Mouse (Mus musculus): ENCODE data around the gene Agl. TPM values are rescaled to one million over a fixed set of nuclear protein-coding genes. Genes with fewer than 3 reads are reported as not detected.
"Not testable (repeated sequence)": the region's sequence is repeated elsewhere in the genome, so short reads cannot be mapped to it uniquely, and the experiment has no call there.

The Agl gene
- polyA plus RNA-seq, 1 experiment: 20.8 TPM

- TF ChIP-seq POLR2A (IDR thresholded peaks at IDR 0.05; ENCODE audit: borderline replicate concordance, insufficient read depth, low read length) (no peak), CTCF (IDR thresholded peaks at IDR 0.05; ENCODE audit: borderline replicate concordance, insufficient read depth, low read depth, low read length) (no peak)
- Histone ChIP-seq H3K27ac (ENCODE audit: insufficient read depth, low read length) (no peak overlapping the region), H3K4me1 (ENCODE audit: control insufficient read depth, insufficient read depth, low read length) (no peaks in the 10 kb centered on the region), H3K27me3 (ENCODE audit: control insufficient read depth, insufficient read depth, low read length) (no peaks in the 10 kb centered on the region), H3K4me3 (replicated peaks; ENCODE audit: insufficient read depth, low read depth, low read length) (no peak overlapping the region)
- DNase-seq: no peak
- 96% methylated on average over 2 of the region's 2 CpGs for WGBS
Observed at GRCm38 (mm10) chr3:116812946-116813345, 5.0 kb upstream of the Agl start.

- WGBS: 76% methylated on average over 6 of the region's 6 CpGs
- not testable (repeated sequence) for H3K4me3 ChIP-seq (replicated peaks; ENCODE audit: insufficient read depth, low read depth, low read length); H3K27me3 ChIP-seq (ENCODE audit: control insufficient read depth, insufficient read depth, low read length); DNase-seq; H3K27ac ChIP-seq (ENCODE audit: insufficient read depth, low read length); H3K4me1 ChIP-seq (ENCODE audit: control insufficient read depth, insufficient read depth, low read length)
Observed at GRCm38 (mm10) chr3:116810351-116810750, 2.4 kb upstream of the Agl start.

- Histone ChIP-seq H3K27me3 (ENCODE audit: control insufficient read depth, insufficient read depth, low read length) (no peaks in the 10 kb centered on the region), H3K4me3 (replicated peaks; ENCODE audit: insufficient read depth, low read depth, low read length) (no peak overlapping the region), H3K4me1 (ENCODE audit: control insufficient read depth, insufficient read depth, low read length) (no peaks in the 10 kb centered on the region), H3K27ac (ENCODE audit: insufficient read depth, low read length) (no peak overlapping the region)
- TF ChIP-seq POLR2A (IDR thresholded peaks at IDR 0.05; ENCODE audit: borderline replicate concordance, insufficient read depth, low read length): no peak
- no peak for DNase-seq
- WGBS: 91% methylated on average over 6 of the region's 6 CpGs
Observed at GRCm38 (mm10) chr3:116809221-116809620, 1.3 kb upstream of the Agl start.

GRCm38 (mm10) chr3:116808507-116809217 lies 696 bp upstream of the Agl start:
- WGBS: 57% methylated on average over 10 of the region's 10 CpGs
- Histone ChIP-seq H3K27me3 (ENCODE audit: control insufficient read depth, insufficient read depth, low read length) (no peaks in the 10 kb centered on the region), H3K4me1 (ENCODE audit: control insufficient read depth, insufficient read depth, low read length) (no peaks in the 10 kb centered on the region), H3K4me3 (replicated peaks; ENCODE audit: insufficient read depth, low read depth, low read length) (peak overlapping the region; percentile 70), H3K27ac (ENCODE audit: insufficient read depth, low read length) (no peak overlapping the region)
- no peak for TF ChIP-seq CTCF (IDR thresholded peaks at IDR 0.05; ENCODE audit: borderline replicate concordance, insufficient read depth, low read depth, low read length)
- no peak for TF ChIP-seq POLR2A (IDR thresholded peaks at IDR 0.05; ENCODE audit: borderline replicate concordance, insufficient read depth, low read length)
- no peak for DNase-seq

GRCm38 (mm10) chr3:116805866-116806265 lies 2.1 kb downstream of the Agl start:
- no peaks in the 10 kb centered on the region for H3K4me1 ChIP-seq (ENCODE audit: control insufficient read depth, insufficient read depth, low read length)
- no peaks in the 10 kb centered on the region for H3K27me3 ChIP-seq (ENCODE audit: control insufficient read depth, insufficient read depth, low read length)
- no peak overlapping the region for H3K4me3 ChIP-seq (replicated peaks; ENCODE audit: insufficient read depth, low read depth, low read length)
- WGBS: 83% methylated on average over 3 of the region's 3 CpGs
- H3K27ac ChIP-seq (ENCODE audit: insufficient read depth, low read length): no peak overlapping the region
- TF ChIP-seq POLR2A (IDR thresholded peaks at IDR 0.05; ENCODE audit: borderline replicate concordance, insufficient read depth, low read length) (no peak), CTCF (IDR thresholded peaks at IDR 0.05; ENCODE audit: borderline replicate concordance, insufficient read depth, low read depth, low read length) (no peak)
- peak in 1 of 2 experiments; percentile 9 for DNase-seq

DNA sequence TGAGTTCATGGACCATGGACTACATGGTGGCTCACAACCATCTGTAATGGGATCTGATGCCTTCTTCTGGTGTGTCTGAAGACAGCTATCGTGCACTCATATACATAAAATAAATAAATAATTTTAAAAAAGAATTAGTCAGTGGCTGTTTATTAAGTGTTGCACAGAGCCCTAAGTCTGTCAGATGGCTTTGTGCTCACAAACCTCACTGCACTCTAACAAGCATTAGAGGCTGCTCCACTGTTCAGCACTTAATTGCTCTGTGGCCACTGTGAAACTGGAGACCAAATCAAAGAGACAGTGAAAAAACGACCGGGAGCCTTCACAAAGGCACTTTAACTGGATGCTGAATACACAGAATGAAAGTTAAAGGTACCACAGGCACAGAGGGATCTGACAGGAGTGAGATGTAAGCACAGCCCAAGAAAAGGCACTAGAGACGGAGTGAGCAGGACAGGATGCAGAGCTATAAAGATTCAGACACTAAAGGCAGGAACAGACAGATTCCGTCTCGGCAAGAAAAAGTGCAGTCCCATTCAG lies 3.1 kb downstream of the Agl start:
- 76% methylated on average over 6 of the region's 6 CpGs for WGBS
- TF ChIP-seq CTCF (IDR thresholded peaks at IDR 0.05; ENCODE audit: borderline replicate concordance, insufficient read depth, low read depth, low read length): no peak
- no peak for TF ChIP-seq POLR2A (IDR thresholded peaks at IDR 0.05; ENCODE audit: borderline replicate concordance, insufficient read depth, low read length)
- H3K4me3 ChIP-seq (replicated peaks; ENCODE audit: insufficient read depth, low read depth, low read length): no peak overlapping the region

GRCm38 (mm10) chr3:116801755-116802154 lies 6.2 kb downstream of the Agl start:
- no peak for DNase-seq
- no peaks in the 10 kb centered on the region for H3K4me1 ChIP-seq (ENCODE audit: control insufficient read depth, insufficient read depth, low read length)
- TF ChIP-seq POLR2A (IDR thresholded peaks at IDR 0.05; ENCODE audit: borderline replicate concordance, insufficient read depth, low read length) (no peak), CTCF (IDR thresholded peaks at IDR 0.05; ENCODE audit: borderline replicate concordance, insufficient read depth, low read depth, low read length) (no peak)
- H3K4me3 ChIP-seq (replicated peaks; ENCODE audit: insufficient read depth, low read depth, low read length): no peak overlapping the region
- WGBS: 88% methylated on average over 8 of the region's 8 CpGs
- H3K27me3 ChIP-seq (ENCODE audit: control insufficient read depth, insufficient read depth, low read length): no peaks in the 10 kb centered on the region
- no peak overlapping the region for H3K27ac ChIP-seq (ENCODE audit: insufficient read depth, low read length)

More for the DNA sequence above, 3.1 kb downstream of the Agl start:
- H3K4me1 ChIP-seq (ENCODE audit: control insufficient read depth, insufficient read depth, low read length): no peaks in the 10 kb centered on the region
- DNase-seq: no peak
- no peak overlapping the region for H3K27ac ChIP-seq (ENCODE audit: insufficient read depth, low read length)
- no peaks in the 10 kb centered on the region for H3K27me3 ChIP-seq (ENCODE audit: control insufficient read depth, insufficient read depth, low read length)

DNA sequence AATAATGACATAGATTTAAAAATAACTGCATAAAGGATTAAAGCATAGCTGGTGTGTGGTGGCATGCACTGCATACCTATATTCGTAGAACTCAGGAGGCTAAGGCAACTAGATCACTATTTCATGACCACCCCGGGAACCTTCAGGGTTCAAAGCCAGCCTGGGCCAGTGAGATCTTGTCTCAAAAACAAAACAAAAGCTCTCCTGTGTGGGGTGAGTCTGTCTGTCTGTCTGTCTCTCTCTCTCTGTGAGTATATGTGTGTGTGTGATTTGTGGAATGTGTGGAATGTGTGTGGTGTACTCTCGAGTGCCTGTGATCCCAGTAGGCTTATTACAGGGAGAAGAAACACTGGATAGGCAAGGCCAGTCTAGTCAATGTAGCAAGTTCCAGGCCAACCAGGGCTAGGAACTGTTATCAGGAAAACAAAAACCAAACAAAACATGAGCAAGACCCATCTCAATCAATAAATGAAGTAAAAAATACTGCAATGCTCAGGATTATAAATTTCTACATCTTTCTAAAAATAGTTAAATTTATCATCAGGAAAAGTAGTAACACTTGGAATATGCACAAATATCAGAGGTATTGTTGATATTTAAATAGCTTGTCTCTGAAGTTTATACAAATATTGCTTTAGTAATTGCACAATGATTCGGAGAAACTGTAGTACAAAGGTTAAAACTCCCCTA lies 9.0 kb downstream of the Agl start:
- Histone ChIP-seq H3K4me3 (replicated peaks; ENCODE audit: insufficient read depth, low read depth, low read length) (no peak overlapping the region), H3K4me1 (ENCODE audit: control insufficient read depth, insufficient read depth, low read length) (no peaks in the 10 kb centered on the region), H3K27me3 (ENCODE audit: control insufficient read depth, insufficient read depth, low read length) (no peaks in the 10 kb centered on the region), H3K27ac (ENCODE audit: insufficient read depth, low read length) (no peak overlapping the region)
- 74% methylated on average over 4 of the region's 4 CpGs for WGBS
- TF ChIP-seq POLR2A (IDR thresholded peaks at IDR 0.05; ENCODE audit: borderline replicate concordance, insufficient read depth, low read length) (no peak), CTCF (IDR thresholded peaks at IDR 0.05; ENCODE audit: borderline replicate concordance, insufficient read depth, low read depth, low read length) (no peak)
- DNase-seq: no peak

All from cerebellum, adult 2 months (tissue).